Mouse (Mus musculus): ENCODE results near the gene Nbea. TPM values are rescaled to one million over a fixed set of nuclear protein-coding genes. Genes with fewer than 3 reads are reported as not detected.

The Nbea gene
- total RNA-seq, 2 experiments from 2014 or later, result 194 to 214 TPM

- DNase-seq (ENCODE audit: low spot score in 2 of 2), result no peak
Measured at GRCm38 (mm10) chr3:55600286-55600685, 583.2 kb downstream of the Nbea start.

GRCm38 (mm10) chr3:55599366-55600085 lies 584.0 kb downstream of the Nbea start:
- DNase-seq (ENCODE audit: low spot score in 2 of 2), result no peak

GRCm38 (mm10) chr3:55598681-55599080 lies 584.8 kb downstream of the Nbea start:
- DNase-seq (ENCODE audit: low spot score in 2 of 2), result no peak

DNA sequence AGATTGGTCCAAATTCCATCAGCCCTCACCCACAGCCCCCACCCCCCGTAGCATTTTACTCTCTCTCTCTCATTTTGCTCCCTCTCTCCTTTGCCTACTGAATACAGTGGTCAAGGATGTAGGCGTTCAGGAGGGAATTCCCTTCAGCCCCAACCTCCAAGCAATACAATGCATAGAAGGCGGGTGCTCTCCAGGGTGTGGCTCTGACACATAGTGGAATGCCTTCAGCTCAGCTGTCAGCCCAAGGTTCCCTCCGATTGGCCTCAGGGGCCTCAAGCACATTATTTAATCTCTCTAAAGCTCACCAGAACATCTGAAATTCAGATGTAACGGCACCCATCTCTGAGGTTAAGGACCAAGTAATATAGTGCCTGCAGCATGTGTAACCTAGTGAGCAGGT lies 590.2 kb downstream of the Nbea start:
- DNase-seq (ENCODE audit: low spot score in 2 of 2), result no peak

DNA sequence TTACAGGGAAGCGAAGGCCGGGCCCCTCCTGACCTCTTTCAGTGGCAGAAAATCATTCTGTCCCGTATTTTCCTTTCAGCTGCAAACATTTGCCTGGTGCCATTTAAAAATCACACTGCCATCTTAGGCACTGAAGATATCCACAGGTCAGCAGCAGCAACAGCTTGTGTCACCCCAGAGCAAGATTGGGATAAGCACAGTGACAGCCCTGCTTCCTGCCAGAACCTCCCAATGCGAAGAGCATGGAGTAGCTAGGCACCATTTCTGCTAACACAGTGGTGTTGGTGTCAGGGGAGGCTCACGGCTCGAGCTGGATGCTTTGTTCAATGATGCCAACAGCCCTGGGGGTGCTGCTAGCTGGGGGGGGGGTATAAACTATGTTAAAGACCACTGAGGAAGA lies 592.8 kb downstream of the Nbea start:
- no peak for DNase-seq (ENCODE audit: low spot score in 2 of 2)

DNA sequence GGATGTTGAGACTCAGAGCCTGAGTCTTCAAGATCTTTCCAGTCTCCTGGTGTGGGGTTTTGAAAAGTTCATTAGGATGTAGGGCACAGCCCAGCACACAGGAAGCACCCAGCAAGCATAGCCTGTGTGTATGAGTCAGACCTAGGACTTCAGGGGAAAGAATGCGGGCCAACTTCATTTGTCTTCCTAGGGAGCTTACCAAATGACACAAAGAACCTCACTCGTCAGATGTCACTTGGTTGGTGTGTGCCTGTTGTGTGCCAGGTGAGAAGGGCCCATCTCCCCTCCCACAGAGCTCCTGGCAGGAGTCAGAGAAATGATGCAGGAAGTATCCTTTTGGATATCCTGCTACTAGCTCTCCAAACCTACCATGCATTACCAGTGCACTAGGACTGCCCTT lies 593.2 kb downstream of the Nbea start:
- no peak for DNase-seq (ENCODE audit: low spot score in 2 of 2)

- no peak for DNase-seq (ENCODE audit: low spot score in 2 of 2)
Measured at GRCm38 (mm10) chr3:55589402-55589944, 594.0 kb downstream of the Nbea start.

GRCm38 (mm10) chr3:55587972-55588946 lies 595.2 kb downstream of the Nbea start:
- no peak for DNase-seq (ENCODE audit: low spot score in 2 of 2)

DNA sequence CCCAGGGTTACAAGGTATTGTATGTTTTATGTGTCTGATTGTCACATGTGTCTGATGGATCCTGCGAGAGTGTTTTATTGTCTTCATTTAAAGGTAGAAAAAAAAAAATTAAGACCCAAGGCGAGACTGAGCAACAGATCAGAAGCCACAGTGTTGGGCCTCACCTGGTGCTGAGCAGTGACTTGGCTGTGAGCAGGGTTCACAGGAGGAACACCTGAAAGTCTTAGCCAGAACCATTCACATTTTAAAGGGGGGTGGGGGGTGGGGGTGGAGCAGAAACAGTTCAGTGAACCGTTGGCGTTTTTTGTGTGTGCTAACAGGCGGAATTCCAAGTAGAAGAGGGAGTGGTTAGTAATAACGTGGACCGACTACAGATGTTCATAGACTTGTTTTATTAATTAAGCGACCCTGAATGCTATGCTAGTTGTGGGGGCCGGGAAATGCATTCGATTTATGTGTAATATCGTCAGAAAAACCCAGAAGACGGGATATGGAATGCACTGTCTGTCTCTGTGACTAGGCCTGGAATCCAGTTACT lies 596.0 kb downstream of the Nbea start:
- no peak for DNase-seq (ENCODE audit: low spot score in 2 of 2)

Data from layer of hippocampus, postnatal 14 days (tissue).